Comparison of ENCODE assay signal across 8 mouse cellular contexts in genomic region chr8:71271630-71272029, GRCm38 (mm10). TPM values are rescaled to one million over a fixed set of nuclear protein-coding genes. Genes with fewer than 3 reads are reported as not detected.
DNase-seq lines count a peak whose midpoint lies in the region; ATAC-seq and TF ChIP-seq lines count a peak whose summit lies in the region.

No protein-coding gene starts in this region.

- no peak for DNase-seq in cerebellum, adult 2 months
- DNase-seq in cerebellum, postnatal 4 days (ENCODE audit: low spot score in 2 of 2) = no peak
- DNase-seq in 3134 (ENCODE audit: extremely low read depth, insufficient read length, low spot score) = peak; percentile 20
- no peak for DNase-seq in forebrain, embryonic 10.5 days (ENCODE audit: extremely low spot score, low spot score)
- peak in 1 of 3 experiments; percentile 17 for DNase-seq in liver, embryonic 14.5 days (ENCODE audit: low read depth in 3 of 3, low spot score in 3 of 3)
- no peak for DNase-seq in frontal cortex, postnatal 36 days (ENCODE audit: low spot score in 2 of 2)
- DNase-seq in ovary, postnatal 14 days (ENCODE audit: low spot score) = no peak

- H3K9ac ChIP-seq in liver, embryonic 14.5 days (replicated peaks) = peak overlapping the region; percentile 82

- no peak overlapping the region for H3K27ac ChIP-seq in cerebellum, adult 2 months (ENCODE audit: insufficient read depth, low read length)
- peak overlapping the region; percentile 90 for H3K27ac ChIP-seq in forebrain, embryonic 10.5 days
- H3K27ac ChIP-seq in liver, embryonic 14.5 days = peak overlapping the region; percentile 80

- H3K4me1 ChIP-seq in cerebellum, adult 2 months (ENCODE audit: control insufficient read depth, insufficient read depth, low read length) = peaks cover 16% of the 10 kb centered on the region
- peaks cover 27% of the 10 kb centered on the region for H3K4me1 ChIP-seq in forebrain, embryonic 10.5 days
- H3K4me1 ChIP-seq in liver, embryonic 14.5 days (replicated peaks; ENCODE audit: control insufficient read depth in 2 of 2, insufficient read depth in 2 of 2, low read length in 1 of 2) = peaks cover 32 to 42% of the 10 kb centered on the region in 2 experiments

- TF ChIP-seq POLR2A in cerebellum, adult 2 months (IDR thresholded peaks at IDR 0.05; ENCODE audit: borderline replicate concordance, insufficient read depth, low read length) = no peak

- no peaks in the 10 kb centered on the region for H3K9me3 ChIP-seq in forebrain, embryonic 10.5 days
- H3K9me3 ChIP-seq in liver, embryonic 14.5 days (ENCODE audit: control insufficient read depth, low read length) = no peaks in the 10 kb centered on the region

- H3K4me2 ChIP-seq in liver, embryonic 14.5 days (ENCODE audit: low read depth) = peak overlapping the region; percentile 77

- ATAC-seq in liver, embryonic 14.5 days (ENCODE audit: insufficient read depth) = no peak
- ATAC-seq in granulocyte monocyte progenitor cell, adult 5-6 weeks (replicated peaks; ENCODE audit: poor library complexity, severe bottlenecking) = no peak

- no peak for TF ChIP-seq EP300 in liver, embryonic 14.5 days (IDR thresholded peaks at IDR 0.05; ENCODE audit: low read depth)

- TF ChIP-seq CTCF in cerebellum, adult 2 months (IDR thresholded peaks at IDR 0.05; ENCODE audit: borderline replicate concordance, insufficient read depth, low read depth, low read length) = no peak
- no peak for TF ChIP-seq CTCF in liver, embryonic 14.5 days (IDR thresholded peaks at IDR 0.05; ENCODE audit: low read depth)

- peaks cover 28% of the 10 kb centered on the region for H3K36me3 ChIP-seq in forebrain, embryonic 10.5 days (replicated peaks)
- H3K36me3 ChIP-seq in liver, embryonic 14.5 days (replicated peaks; ENCODE audit: control insufficient read depth, insufficient read depth, low read depth) = peaks cover 3% of the 10 kb centered on the region; the same call in 1 of the 2 replicates

- H3K4me3 ChIP-seq in cerebellum, adult 2 months (replicated peaks; ENCODE audit: insufficient read depth, low read depth, low read length) = peak overlapping the region; percentile 67
- H3K4me3 ChIP-seq in forebrain, embryonic 10.5 days = peak overlapping the region; percentile 94
- H3K4me3 ChIP-seq in liver, embryonic 14.5 days (ENCODE audit: insufficient read depth in 1 of 2, low read depth in 2 of 2, low read length in 2 of 2) = peak overlapping the region; percentile 67 to 76

- no peaks in the 10 kb centered on the region for H3K27me3 ChIP-seq in cerebellum, adult 2 months (ENCODE audit: control insufficient read depth, insufficient read depth, low read length)
- H3K27me3 ChIP-seq in forebrain, embryonic 10.5 days (ENCODE audit: poor library complexity, severe bottlenecking) = no peaks in the 10 kb centered on the region
- no peaks in the 10 kb centered on the region for H3K27me3 ChIP-seq in liver, embryonic 14.5 days (ENCODE audit: control insufficient read depth, insufficient read depth, low read length)

- 33% methylated on average over 5 of the region's 5 CpGs for WGBS in cerebellum, adult 2 months
- WGBS in forebrain, embryonic 10.5 days = 28% methylated on average over 5 of the region's 5 CpGs
- WGBS in liver, embryonic 14.5 days (ENCODE audit: insufficient replicate concordance) = 10% methylated on average over 5 of the region's 5 CpGs

RNA-seq across cellular contexts. Expression of gene Myo9b, which starts 0.9 kb away (rescaled TPM):
- 27.5 and 28.9 TPM in 2 replicates for polyA plus RNA-seq in cerebellum, adult 2 months (2012; rRNA removed)
- 26.0 and 28.0 TPM in 2 replicates for polyA plus RNA-seq in forebrain, embryonic 10.5 days (2016; fragmentation: Nextera tagmentation; extraction: Ambion mirVana)
- polyA plus RNA-seq in liver, embryonic 14.5 days (2012; rRNA removed) = 5.9 and 6.4 TPM in 2 replicates
- 5.8 and 7.0 TPM in 2 replicates for polyA plus RNA-seq in liver, embryonic 14.5 days (2014; fragmentation: Nextera tagmentation; extraction: Ambion mirVana)
- 35.5 and 51.5 TPM in 2 replicates for total RNA-seq in granulocyte monocyte progenitor cell, adult 5-6 weeks (2014; fragmentation: Nextera tagmentation)
- total RNA-seq in granulocyte monocyte progenitor cell, adult 5-6 weeks (2017) = 34.8 and 38.6 TPM in 2 replicates

RNA-seq across cellular contexts. Expression of gene Haus8, which starts 1.1 kb away (rescaled TPM):
- 15.4 and 17.6 TPM in 2 replicates for polyA plus RNA-seq in cerebellum, adult 2 months (2012; rRNA removed)
- 61.3 and 65.8 TPM in 2 replicates for polyA plus RNA-seq in forebrain, embryonic 10.5 days (2016; fragmentation: Nextera tagmentation; extraction: Ambion mirVana)
- 16.0 and 23.9 TPM in 2 replicates for polyA plus RNA-seq in liver, embryonic 14.5 days (2012; rRNA removed)
- polyA plus RNA-seq in liver, embryonic 14.5 days (2014; fragmentation: Nextera tagmentation; extraction: Ambion mirVana) = 47.1 and 51.6 TPM in 2 replicates
- total RNA-seq in granulocyte monocyte progenitor cell, adult 5-6 weeks (2014; fragmentation: Nextera tagmentation) = 17.7 and 36.8 TPM in 2 replicates
- 55.1 and 56.2 TPM in 2 replicates for total RNA-seq in granulocyte monocyte progenitor cell, adult 5-6 weeks (2017)
